Mouse (Mus musculus) kidney, adult 2 months (tissue): ENCODE measurements around the gene Tmem123.

ENCODE experiments used
- CTCF ChIP-seq: fragments of 200-500 bp; conservative IDR thresholded peaks from 2 replicates; pipeline ENCODE4 v1.5.1; 2011; ENCODE audit warnings: low read depth, mild to moderate bottlenecking, control low read depth, low read length, moderate library complexity, mixed read lengths; ENCODE audit not compliant: insufficient read depth, insufficient read length
- POLR2A ChIP-seq: fragments of 200-500 bp; IDR thresholded peaks from one replicate; pipeline ENCODE4 v1.6.1; 2011; ENCODE audit warnings: low read depth, low read length, control low read depth

DNA sequence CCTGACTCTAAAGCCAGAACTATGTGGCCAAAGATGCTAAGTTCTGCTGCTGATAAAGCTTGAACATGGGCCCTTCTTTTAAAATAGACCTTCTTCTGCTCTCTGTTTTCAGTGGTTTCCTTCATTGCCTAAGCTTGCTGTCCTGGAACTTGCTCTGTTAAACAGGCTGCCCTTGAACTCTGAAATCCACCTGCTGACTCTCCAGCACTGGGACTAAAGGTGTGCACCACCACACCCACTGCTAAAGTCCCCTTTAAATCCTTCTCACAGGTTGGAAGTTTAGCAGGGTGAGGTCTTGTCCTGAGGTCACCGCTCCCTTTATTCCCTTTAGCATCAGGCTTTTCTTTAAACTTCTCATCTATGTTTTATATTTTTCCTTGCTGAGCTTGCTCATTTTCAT, 13.1 kb downstream of the Tmem123 start:
- TF ChIP-seq CTCF: no peak
- no peak for TF ChIP-seq POLR2A
